Mouse (Mus musculus) mesoderm, embryonic 11.5 days (tissue): ENCODE results near the gene Olfr1413.
A peak's percentile ranks its signal among the peaks of the same experiment; 100 is the strongest.

Experiments used
- DNase-seq: peaks from one replicate; pipeline ENCODE4 v3.0.0-alpha.2; 2012; ENCODE audit warnings: low read depth, low spot score

Olfr1413 gene

GRCm38 (mm10) chr1:92571022-92571421, at the start of gene Olfr1413:
Olfr1413 (plus strand) TSS chr1:92571322.
- DNase-seq = no peak

- peak; percentile 72 for DNase-seq
Measured at GRCm38 (mm10) chr1:92521376-92521775, 49.7 kb upstream of the Olfr1413 start.

- no peak for DNase-seq
Measured at GRCm38 (mm10) chr1:92523764-92524163, 47.4 kb upstream of the Olfr1413 start.

GRCm38 (mm10) chr1:92536972-92537371, 34.1 kb upstream of the Olfr1413 start:
- no peak for DNase-seq

- DNase-seq = no peak
Measured at GRCm38 (mm10) chr1:92539071-92539470, 32.1 kb upstream of the Olfr1413 start.

- no peak for DNase-seq
Measured at GRCm38 (mm10) chr1:92545929-92546328, 25.2 kb upstream of the Olfr1413 start.

GRCm38 (mm10) chr1:92585479-92585878, 14.4 kb downstream of the Olfr1413 start, which contains the start of gene Olfr1412:
Olfr1412 (plus strand) TSS chr1:92585779.
- DNase-seq = no peak

GRCm38 (mm10) chr1:92594111-92594510, 23.0 kb downstream of the Olfr1413 start, which contains the start of gene Olfr1411:
Olfr1411 (plus strand) TSS chr1:92594411.
- no peak for DNase-seq

GRCm38 (mm10) chr1:92596019-92596418, 24.9 kb downstream of the Olfr1413 start:
- DNase-seq = no peak

GRCm38 (mm10) chr1:92605482-92605881, 34.4 kb downstream of the Olfr1413 start, which contains the start of gene Olfr1410:
Olfr1410 (plus strand) TSS chr1:92605782.
- no peak for DNase-seq

- DNase-seq = no peak
Measured at GRCm38 (mm10) chr1:92607711-92608110, 36.6 kb downstream of the Olfr1413 start.

GRCm38 (mm10) chr1:92611008-92611407, 39.9 kb downstream of the Olfr1413 start:
- DNase-seq = peak; percentile 70

- DNase-seq = no peak
Measured at GRCm38 (mm10) chr1:92613175-92613574, 42.1 kb downstream of the Olfr1413 start.

- peak; percentile 36 for DNase-seq
Measured at GRCm38 (mm10) chr1:92614516-92614915, 43.4 kb downstream of the Olfr1413 start.

- no peak for DNase-seq
Measured at GRCm38 (mm10) chr1:92616046-92616445, 44.9 kb downstream of the Olfr1413 start.

GRCm38 (mm10) chr1:92617488-92617887, 46.4 kb downstream of the Olfr1413 start, which contains the start of gene Olfr12:
Olfr12 (plus strand) TSS chr1:92617788.
- DNase-seq = no peak

GRCm38 (mm10) chr1:92618360-92618759, 47.2 kb downstream of the Olfr1413 start:
- no peak for DNase-seq
